Mouse (Mus musculus) spleen, embryonic (tissue): ENCODE measurements around the gene Tubgcp2.

Source experiments
- CTCF ChIA-PET: fragments of 350-600 bp; sonication (Branson Sonifier 250); formaldehyde crosslinking; loops from one replicate; lab custom pipeline; 2022; lab: Charles Lee

Gene Tubgcp2

DNA sequence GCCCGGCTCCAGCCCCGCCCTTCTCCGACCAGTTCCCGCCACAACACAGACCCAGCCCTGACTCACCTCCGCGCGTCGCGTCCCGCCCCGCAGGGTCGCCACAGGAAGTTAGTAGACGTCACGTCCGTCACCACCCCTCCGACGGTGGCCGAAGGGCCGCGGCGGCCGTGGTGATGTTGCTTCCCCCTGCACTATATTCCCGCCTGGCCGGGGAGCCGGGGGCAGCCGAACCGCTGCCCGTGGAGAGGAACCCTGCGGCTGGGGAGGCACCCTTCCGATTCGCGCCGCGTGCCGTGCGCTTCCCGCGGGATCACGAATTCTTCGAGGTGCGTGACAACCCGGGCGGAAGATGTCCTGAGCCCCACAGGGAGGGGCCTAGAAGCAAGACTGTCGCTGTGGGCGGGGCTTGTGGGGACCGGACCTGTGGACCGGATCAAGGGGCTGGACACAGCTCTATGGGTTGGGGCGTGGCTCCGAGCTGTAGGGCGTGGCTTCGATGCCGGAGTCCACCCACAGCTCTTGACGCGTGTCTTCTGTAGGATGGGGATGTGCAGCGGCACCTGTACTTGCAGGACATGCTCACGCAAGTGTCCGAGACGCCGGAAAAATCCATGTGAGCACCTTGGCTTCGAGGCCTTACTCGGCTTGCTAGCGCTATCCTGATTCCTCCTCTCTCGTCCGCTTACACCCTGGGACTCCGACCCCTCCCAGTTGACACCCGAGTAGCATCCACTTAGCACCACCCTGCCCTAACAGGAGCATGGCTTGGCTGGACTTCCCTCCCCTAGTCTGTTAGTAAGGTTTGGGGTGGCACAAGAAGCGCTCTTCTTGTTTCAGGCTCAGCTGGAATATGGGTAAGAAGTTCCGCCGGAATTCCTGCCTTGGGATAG, at the start of gene Tubgcp2, which contains the start of gene Zfp511:
Gene Tubgcp2 (minus strand): TSS at position 389 of the 890 bp plus-strand sequence.
Gene Zfp511 (plus strand): TSS at position 111 of the 890 bp plus-strand sequence.
- CTCF ChIA-PET = no interaction called here

DNA sequence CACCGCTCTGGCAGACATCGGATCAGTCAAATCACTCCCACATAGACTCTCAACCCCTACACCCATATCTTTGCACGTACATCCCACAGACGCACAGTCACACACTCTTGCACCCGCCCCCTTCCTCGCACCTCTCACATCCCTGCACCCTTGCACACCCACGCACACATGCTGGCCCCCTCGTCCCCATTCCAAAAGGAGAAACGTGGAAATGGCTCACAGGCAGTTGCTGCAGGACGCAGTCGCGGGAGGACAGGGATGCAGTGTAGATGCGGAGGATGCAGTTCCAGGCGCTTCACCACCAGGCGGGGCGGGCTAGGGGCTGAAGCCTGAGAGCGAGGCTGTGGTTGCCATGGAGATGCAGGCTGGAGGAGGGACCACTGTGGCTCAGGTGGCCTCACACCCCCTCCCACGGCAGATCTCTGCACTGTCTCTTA, 45.8 kb upstream of the Tubgcp2 start, which contains the start of gene Caly:
Gene Caly (minus strand): TSS at position 307 of the 437 bp plus-strand sequence.
- CTCF ChIA-PET = no interaction called here

DNA sequence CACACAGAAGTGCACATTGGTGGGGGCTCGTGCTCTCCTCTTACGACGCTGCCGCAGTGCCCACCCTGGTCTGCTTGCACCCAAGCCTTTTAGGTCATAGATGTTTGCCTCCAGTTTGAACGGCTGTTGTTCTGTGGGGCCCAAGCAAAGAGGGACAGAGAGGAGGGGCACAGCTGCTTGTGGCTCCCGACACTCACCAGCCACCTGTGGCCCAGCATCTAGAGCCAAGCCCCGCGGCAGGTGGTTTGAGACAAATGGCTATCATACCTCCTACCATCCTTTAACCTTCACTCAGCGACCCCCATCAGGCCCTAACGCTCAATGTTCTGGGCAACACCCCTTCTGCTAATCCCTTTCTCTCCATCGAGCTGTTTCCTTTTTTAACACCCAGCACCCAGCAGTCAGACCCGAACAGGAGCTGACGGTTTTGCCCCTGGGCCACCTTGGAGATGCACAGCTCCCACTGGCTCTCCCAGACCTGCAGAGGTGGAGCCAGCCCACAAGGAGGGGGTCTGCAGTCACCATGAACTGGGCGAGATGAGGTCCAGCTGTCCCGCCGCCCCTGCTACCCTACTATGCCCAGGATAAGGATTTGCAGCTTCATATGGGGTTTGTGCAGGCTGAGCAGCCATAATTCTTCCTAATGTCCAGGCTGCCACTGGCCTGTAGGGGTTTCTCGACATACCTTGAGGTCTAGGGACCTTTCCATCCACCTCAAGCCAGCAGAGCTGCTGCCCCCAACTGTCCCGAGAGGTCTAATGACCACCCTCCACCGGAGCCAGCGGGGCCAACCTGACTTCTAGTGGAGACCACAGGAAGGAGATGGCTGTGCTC, 45.2 kb upstream of the Tubgcp2 start:
- CTCF ChIA-PET = no interaction called here

DNA sequence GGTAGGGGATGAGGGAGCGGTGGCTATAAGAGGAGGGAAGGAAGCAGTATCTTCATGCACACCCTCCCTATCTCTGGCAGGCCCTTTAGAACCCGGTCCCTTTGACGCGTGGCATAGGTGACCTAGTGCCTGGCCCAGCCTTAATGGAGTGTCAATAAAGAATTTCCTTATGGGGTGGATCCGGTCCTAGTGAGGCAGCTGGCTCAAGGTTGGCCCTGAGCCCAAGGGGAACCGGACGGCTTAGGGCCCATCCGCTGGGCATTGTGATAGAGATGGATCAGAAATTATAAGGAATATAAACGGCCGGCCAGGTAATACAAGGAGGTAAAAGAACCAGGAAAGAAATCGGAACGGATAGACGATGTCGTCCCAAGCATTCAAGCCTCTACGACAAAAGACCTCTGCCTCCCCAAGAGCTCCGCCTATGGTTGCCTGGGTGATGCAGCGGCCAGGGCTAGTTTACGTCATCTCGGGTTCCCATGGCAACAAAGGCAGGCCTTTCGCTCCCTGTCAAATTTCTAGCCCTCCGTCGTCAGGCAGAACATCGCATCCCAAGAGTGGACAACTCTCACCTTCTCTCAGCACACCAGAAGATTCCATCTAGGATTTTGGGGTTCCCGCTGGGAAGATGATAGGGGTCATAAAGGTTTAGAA, 44.2 kb upstream of the Tubgcp2 start:
- CTCF ChIA-PET = no interaction called here

DNA sequence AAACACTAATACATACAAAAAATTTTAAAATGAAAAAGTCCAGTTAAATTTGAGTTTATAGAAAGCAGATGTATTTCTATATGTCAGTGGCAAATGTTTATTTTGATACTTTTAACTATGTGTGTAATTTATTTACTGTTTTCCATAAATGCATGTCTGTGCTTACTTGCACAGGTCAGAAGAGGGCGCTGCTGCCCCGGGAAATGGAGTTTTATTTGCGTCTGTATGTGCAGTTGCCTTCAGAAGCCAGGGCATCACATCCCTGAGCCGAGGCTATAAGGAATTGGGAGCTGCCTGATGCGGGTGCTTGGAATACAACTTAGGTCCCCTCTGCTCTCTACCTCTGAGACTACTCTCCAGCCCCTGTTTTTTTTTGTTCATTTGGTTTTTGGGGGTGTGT, 42.2 kb upstream of the Tubgcp2 start:
- CTCF ChIA-PET = no interaction called here

DNA sequence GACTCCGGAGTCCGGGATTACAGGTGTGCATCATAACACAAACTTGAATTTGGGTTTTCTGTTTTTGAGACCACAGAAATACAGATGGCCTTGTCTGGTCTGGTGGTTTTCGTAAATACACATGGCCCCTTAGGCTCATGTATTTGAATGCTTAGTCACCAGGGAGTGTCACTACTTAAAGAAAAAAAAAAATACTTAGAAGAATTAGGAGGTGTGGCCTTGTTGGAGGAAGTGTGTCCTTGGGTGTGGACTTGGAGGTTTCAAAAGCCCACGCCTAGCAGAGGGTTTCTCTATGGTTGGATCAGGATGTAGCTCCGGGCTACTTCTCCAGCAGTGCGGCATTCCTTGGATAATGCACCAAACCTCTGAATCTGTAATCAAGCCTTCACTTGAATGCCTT, 41.2 kb upstream of the Tubgcp2 start:
- CTCF ChIA-PET = no interaction called here

DNA sequence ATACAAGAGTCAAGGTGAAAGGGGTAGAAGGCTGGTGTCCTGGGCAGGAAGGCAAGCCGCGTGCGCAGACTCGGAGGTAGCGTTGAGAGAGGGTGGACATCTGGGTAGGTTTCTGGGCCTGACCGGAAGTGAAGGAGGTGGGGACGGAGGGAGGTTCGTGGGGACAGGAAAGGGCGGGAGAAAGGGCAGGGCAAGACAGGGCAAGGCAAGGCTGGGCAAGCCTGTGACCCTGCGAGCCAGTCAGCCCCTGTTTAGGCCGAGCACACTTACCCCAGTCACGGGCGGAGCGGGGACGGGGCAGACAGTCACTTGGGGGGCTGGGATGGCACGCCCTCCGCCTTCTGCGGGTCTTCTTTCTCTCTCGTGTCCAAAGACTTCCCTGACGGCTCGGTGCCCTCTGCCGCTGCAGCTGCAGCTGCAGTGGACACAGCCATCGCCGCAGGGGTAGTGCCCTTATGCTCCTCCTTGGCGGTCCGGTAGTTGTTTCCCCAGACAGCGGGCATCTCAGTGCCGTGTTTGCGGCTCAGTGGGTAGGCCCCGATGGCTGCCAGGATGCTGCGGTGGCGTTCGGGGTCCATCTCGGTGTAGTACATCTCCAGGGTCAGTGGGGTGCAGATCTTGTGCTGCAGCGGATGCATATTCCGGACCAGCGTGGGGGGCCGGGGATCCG, 33.7 kb upstream of the Tubgcp2 start:
- CTCF ChIA-PET = no interaction called here

DNA sequence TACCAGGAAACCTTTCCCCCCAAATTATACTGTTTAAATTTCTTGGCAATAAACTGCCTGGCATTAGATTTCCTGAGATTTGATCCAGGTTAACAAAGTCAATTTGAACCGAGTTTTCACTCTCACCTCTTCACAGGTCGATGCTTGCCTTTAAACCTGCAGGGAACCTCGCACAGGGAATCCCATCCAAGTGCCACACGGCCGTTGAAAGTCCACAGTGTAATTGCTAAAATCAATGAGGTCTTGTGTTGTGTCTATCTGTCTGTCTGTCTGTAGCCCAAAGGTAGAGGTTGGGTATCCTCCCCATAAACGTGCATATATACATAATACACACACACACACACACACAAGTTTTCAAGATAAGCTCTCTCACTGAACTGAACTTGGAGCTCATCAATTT, 30.9 kb upstream of the Tubgcp2 start:
- CTCF ChIA-PET = no interaction called here

DNA sequence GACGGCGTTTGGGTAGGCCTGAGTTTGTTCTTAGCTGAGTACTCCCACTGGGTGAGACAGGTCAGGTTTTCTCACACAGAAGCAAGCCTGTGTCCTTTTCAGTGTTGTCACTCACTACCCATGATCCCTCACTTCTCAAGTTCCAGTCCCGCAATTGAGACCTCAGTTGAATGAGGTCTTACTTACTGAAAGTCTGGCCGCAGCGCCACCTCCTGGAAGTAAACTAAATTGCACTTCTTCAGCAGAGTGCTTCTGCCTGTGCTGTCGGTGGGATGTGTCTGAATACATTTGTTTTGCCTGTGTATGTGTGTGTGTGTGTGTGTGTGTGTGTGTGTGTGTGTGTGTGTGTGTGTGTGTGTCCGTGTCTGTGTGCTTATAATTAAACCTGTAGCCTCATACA, 26.6 kb upstream of the Tubgcp2 start:
- CTCF ChIA-PET = interaction anchor here (0.6 to 0.8 kb wide), 3 partner anchors 10 to 140 kb away, joined by 3 to 4 read pairs (median 3); no protein-coding TSS in a partner anchor

DNA sequence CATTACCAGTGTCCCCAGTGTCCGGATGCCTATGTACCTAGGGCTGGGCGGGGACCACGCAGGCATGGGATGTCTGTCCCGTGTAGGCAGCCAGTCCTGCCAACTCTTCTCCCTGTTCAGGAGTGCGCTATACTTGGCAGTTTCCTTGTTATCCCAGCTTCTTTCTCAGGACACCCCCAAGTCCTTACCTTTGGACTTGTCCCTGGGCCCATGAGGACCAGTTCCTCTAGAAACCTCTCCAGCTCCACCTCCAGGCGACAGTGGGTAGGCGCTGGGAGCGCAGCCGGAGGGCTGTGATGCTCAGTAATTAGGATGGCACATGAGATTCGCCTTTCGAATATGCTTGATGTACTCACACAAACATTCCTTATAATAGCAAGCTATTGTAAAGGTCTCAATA, 25.8 kb upstream of the Tubgcp2 start:
- CTCF ChIA-PET = no interaction called here

DNA sequence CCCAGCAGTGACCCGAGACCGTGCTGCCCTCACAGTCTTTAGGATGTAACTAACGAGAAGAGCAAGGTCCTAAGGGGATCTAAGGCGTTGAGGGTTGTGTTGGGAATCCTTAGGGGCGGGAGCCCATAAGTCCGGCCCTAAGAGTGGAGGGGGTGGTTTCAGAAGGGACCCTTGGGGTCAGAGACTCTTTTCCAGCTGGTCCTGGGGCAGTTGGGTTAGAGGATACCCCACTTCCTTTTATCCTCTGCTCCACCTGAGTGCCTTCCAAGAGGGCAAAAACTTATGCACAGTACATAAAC, 25.3 kb upstream of the Tubgcp2 start:
- CTCF ChIA-PET = no interaction called here

DNA sequence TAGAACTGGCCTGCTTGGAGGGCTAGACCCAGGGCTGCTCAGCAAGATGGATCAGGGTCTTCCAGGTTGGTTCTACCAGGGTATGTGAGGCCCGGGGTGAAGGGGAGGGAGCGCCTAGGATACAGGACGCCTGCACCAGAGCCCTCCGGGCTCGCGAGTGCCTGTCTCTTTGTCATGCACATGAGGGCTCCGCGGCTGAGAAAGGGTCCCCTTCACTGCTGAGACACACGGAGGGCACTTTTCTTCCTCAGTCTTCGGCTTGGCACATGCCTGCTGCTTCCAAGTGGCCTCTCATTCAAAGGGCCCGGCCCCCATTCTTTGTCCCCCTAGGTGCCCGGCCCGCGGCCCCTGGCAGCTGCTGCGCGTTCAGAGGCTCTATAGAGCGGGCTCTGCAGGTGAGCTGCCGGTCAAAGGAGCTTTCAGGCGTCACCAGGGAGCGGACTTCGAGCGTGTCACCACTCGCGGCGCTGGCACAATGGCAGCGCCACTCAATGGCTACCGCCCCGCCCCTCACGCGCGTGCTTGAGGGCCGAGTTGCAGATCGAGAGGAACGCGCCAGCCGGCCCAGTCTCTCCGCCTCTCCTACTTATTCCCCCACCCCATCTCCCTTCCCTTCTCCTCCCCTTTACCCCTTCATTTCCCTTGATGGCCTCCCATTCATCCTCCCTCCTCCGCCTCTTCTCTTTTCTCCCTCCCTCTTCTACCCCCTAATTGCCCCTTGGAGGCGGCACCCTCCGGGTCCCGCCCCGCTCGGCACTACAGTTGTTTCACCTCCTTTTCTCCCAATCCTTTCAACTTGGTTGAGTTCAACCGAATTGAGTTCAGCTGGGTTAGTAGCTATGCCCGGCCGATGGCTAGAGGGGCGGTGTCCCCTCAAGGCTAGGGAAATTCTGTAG, 24.7 kb upstream of the Tubgcp2 start:
- CTCF ChIA-PET = no interaction called here

DNA sequence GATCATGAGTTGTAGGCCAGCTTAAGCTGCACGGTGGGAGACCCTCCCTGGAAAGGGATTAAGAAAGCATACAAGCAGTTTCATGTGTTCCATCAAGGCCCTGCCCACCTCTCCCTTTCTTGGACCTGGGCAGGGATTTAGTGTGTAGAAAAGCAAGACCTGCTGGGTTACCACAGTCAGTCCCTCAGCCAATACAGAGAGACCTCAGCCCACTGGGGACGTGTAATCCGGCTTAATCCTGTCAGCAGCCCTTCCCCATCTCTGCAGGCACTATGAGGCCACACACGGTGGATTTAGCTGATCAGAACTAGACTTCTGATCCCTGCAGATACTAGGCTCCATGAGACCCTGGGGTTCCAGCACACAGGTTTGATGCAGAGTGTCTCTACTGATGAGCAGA, 23.1 kb upstream of the Tubgcp2 start:
- CTCF ChIA-PET = interaction anchor here (0.7 kb wide), 1 partner anchor 183 kb away, joined by 6 read pairs; no protein-coding TSS in a partner anchor

DNA sequence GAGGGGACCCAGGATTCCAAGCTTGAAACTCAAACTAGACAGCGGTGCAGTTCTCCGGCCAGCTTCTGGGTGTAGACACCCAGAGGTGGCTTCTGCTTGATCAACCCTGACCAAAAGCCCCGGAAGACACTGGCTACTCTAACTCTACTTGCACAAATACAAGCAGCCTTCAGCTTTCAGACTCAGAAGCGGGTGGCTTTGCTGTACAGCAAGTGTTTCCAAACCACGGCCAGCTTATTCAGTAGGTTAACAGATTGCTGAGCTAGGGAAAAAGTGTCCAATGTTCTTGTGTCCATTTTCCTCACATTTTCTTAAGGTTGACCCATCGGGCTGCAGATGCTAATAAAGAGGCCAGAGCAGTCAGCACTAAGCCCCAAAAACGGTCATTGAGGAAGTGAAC, 22.1 kb upstream of the Tubgcp2 start:
- CTCF ChIA-PET = no interaction called here

DNA sequence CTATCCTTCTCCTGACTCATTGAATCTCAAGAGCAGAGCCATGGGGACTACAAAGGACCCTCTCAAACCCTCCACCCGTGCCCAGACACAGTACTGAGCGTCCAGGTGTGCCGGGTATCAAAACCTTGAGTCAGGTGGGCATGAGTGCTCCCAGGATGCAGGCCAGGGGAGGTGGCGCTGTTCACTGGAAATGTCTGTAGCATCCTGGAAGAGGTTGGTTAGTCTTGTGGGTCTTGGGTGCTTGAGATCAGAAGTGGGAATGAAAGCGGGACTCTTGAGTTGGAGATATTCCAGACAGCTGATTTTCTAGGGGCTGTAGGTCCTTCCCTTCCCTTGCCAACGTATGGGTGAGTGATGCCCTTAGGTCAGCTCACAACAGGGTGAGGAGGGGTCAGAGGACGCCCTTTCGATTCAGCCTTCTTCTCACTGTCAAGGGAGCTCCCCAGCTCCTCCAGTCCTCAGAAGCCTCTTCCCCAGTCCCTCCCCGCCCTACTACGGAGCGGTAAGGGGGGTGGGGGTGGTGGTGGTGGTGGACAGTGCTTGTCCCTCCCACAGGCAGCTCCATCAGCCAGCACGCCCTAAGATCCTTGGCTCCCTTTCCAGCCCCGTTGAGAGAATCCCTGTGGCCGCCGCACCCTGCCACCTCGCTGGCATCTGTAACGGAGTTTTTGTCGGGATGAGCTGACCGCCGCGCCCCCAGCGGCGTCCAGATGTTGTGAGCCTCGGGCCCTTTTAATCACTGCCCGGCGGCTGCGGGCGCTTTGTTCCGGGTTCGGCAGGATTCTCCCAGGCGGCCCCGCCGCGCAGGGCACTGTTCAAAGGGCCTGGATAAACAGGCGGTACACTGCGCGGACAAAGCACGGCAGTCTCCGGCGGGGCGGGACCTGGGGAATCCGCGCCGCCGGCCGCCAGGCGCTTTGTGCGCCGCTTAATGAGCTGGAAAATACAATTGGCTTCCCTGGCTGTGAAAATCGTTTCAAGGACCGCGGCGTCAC, 21.2 kb upstream of the Tubgcp2 start:
- CTCF ChIA-PET = no interaction called here

DNA sequence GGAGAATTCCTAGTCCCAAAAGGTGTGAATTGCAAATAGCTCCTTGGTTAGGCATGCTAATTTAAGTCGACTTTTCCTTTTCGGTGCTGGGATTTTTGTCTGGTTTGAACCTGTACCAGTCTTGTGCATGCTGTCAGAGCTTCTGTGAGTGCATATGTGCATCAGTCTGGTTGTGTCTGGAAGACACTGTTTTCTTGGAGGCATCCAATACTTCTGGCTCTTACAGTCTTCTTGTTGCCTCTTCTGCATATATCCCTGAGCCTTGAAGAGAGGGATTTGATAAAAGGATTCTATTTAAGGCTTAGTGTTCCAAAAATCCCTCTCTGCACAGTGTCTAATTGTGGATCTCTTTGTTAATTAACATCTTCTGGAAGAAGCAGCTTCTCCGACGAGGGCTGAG, 17.7 kb upstream of the Tubgcp2 start:
- CTCF ChIA-PET = no interaction called here

DNA sequence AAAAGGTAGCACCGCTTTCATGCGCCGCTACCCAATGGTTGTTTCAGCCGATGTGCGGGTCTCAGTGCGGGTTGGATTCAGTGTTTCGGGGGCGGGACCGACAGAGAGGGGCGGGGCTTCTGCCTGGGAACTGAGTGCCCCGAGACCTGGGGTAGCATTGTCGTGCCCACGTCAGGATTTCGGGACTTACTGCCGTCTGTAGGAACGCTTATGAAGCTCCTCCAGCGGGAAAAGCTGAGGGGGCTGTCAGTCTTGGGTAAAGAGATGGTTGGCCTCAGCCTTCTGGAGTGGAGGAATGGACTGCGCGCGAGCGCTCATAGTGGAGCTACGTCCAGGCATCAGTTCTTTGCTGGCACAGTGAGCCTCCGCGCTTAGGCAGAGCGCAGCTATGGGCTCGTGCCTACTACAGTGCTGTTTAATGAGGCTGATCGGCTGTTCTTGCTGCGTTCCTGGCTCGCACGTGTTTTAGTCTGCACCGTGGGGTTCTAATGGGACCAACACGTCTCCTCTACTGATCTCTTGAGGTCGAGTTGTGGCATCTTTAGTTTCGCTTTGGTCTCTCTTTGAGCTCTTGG, 12.7 kb upstream of the Tubgcp2 start:
- CTCF ChIA-PET = no interaction called here

DNA sequence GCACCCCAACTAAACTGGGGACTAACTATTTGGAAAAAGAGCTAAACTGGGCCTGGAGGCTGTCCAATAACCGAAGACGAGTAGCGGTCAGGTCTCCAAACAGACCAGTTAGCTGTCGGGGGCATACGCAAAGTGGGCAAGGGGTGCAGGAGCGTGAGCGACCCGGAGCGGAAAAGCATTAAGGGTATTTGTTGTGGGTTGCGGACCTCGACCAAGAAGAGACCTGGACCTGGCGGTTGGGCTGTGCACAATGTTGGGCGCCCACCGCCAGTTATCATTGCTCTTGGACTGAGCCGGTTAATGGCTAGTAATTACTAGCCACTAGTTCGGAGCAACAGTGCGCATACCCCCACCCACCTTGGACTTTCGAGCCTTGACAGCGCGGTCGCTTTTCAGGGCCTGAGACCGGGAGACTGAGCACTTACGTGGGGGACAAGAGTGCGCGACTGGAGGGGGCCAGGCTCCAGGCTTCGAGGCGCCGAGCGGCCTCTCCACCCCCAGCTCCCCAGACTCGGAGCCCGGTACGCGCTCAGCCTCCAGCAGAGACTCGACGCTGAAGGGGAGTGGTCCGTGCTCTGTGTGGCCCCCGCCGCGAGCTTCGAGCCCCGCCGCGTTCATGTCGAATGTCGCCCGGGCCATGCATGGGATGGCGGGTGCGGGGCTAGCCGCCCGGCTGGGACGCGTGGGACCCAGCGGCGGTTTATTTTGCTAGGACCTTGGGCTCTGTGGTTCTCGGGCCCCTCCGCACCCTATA, 12.1 kb upstream of the Tubgcp2 start, which contains the start of gene Msx3:
Gene Msx3 (minus strand): TSS at position 729 of the 754 bp plus-strand sequence.
- CTCF ChIA-PET = no interaction called here
